ENCODE assay signal across 27 mouse cellular contexts in genomic region chr10:40130126-40130525, GRCm38 (mm10). TPM values are rescaled to one million over a fixed set of nuclear protein-coding genes. Genes with fewer than 3 reads are reported as not detected.
DNase-seq lines count a peak whose midpoint lies in the region; ATAC-seq and TF ChIP-seq lines count a peak whose summit lies in the region.
"Had no signal": no experiment of that assay in that cellular context is flagged by ENCODE, and none has a peak within 500 bp of the region (broad histone marks: within the 10 kb centered on the region; RNA-seq: fewer than 3 reads in every experiment).

No protein-coding gene starts in this region.

- H3K9ac ChIP-seq in intestine, embryonic 14.5 days (ENCODE audit: low read length) = no peak overlapping the region
- H3K9ac ChIP-seq in intestine, embryonic 15.5 days = no peak overlapping the region
- 0 out of 2 replicates have a peak overlapping the region, but pooled peaks have one; percentile 25 for H3K9ac ChIP-seq in liver, embryonic 11.5 days (ENCODE audit: low read depth, low read length)
- peak overlapping the region; percentile 41; the same call in 1 of the 2 replicates for H3K9ac ChIP-seq in liver, embryonic 16.5 days (ENCODE audit: low read depth, low read length)
- H3K9ac ChIP-seq: embryonic facial prominence, embryonic 15.5 days; forebrain, embryonic 12.5 days; heart, embryonic 15.5 days; limb, embryonic 13.5 days; lung, embryonic 14.5 days; midbrain, embryonic 12.5 days; neural tube, embryonic 13.5 days had no signal

- no peaks in the 10 kb centered on the region for H3K4me1 ChIP-seq in intestine, embryonic 14.5 days (replicated peaks; ENCODE audit: control insufficient read depth, insufficient read depth, low read length)
- H3K4me1 ChIP-seq in intestine, embryonic 15.5 days (replicated peaks) = no peaks in the 10 kb centered on the region
- H3K4me1 ChIP-seq in bone marrow macrophage, adult 2 months (ENCODE audit: control insufficient read depth, insufficient read depth, low read length) = peaks cover 58% of the 10 kb centered on the region
- peaks cover 40% of the 10 kb centered on the region for H3K4me1 ChIP-seq in liver, embryonic 11.5 days (replicated peaks; ENCODE audit: control insufficient read depth, insufficient read depth, low read length)
- H3K4me1 ChIP-seq in liver, embryonic 16.5 days (ENCODE audit: control insufficient read depth, low read depth, low read length) = peaks cover 79% of the 10 kb centered on the region
- H3K4me1 ChIP-seq: embryonic facial prominence, embryonic 15.5 days; forebrain, embryonic 12.5 days; limb, embryonic 13.5 days; midbrain, embryonic 12.5 days; neural tube, embryonic 13.5 days had no signal

- no peak for TF ChIP-seq POLR2A in bone marrow macrophage, adult 2 months (IDR thresholded peaks at IDR 0.05; ENCODE audit: borderline replicate concordance, low read depth, low read length)

- 82% methylated on average over 1 of the region's 1 CpGs for WGBS in intestine, embryonic 14.5 days
- WGBS in intestine, embryonic 15.5 days = 86% methylated on average over 1 of the region's 1 CpGs
- WGBS in liver, embryonic 11.5 days = 90% methylated on average over 1 of the region's 1 CpGs
- WGBS in liver, embryonic 16.5 days (ENCODE audit: insufficient replicate concordance) = 72% methylated on average over 1 of the region's 1 CpGs

- H3K27me3 ChIP-seq in intestine, embryonic 14.5 days (replicated peaks; ENCODE audit: control insufficient read depth, insufficient read depth, low read length) = no peaks in the 10 kb centered on the region
- H3K27me3 ChIP-seq in intestine, embryonic 15.5 days (replicated peaks) = no peaks in the 10 kb centered on the region
- no peaks in the 10 kb centered on the region for H3K27me3 ChIP-seq in liver, embryonic 11.5 days (replicated peaks; ENCODE audit: control insufficient read depth, insufficient read depth, low read length)
- no peaks in the 10 kb centered on the region for H3K27me3 ChIP-seq in liver, embryonic 16.5 days (ENCODE audit: control insufficient read depth, insufficient read depth, low read depth, low read length)
- H3K27me3 ChIP-seq: embryonic facial prominence, embryonic 15.5 days; forebrain, embryonic 12.5 days; heart, embryonic 15.5 days; limb, embryonic 13.5 days; neural tube, embryonic 13.5 days had no signal

- no peak overlapping the region for H3K4me3 ChIP-seq in intestine, embryonic 14.5 days (ENCODE audit: low read depth, low read length)
- no peak overlapping the region for H3K4me3 ChIP-seq in intestine, embryonic 15.5 days (replicated peaks)
- no peak overlapping the region for H3K4me3 ChIP-seq in bone marrow macrophage, adult 2 months (ENCODE audit: insufficient read depth, low read length)
- H3K4me3 ChIP-seq in liver, embryonic 11.5 days (ENCODE audit: low read depth, low read length) = no peak overlapping the region
- H3K4me3 ChIP-seq in liver, embryonic 16.5 days (ENCODE audit: low read depth, low read length) = no peak overlapping the region
- H3K4me3 ChIP-seq: embryonic facial prominence, embryonic 10.5 days; embryonic facial prominence, embryonic 15.5 days; forebrain, embryonic 12.5 days; heart, adult 2 months; heart, embryonic 15.5 days; limb, embryonic 13.5 days; midbrain, embryonic 12.5 days; neural tube, embryonic 13.5 days had no signal

- no peak for TF ChIP-seq CTCF in bone marrow macrophage, adult 2 months (IDR thresholded peaks at IDR 0.05; ENCODE audit: low read depth, low read length)

- no peak overlapping the region for H3K27ac ChIP-seq in intestine, embryonic 14.5 days (ENCODE audit: low read depth)
- no peak overlapping the region for H3K27ac ChIP-seq in intestine, embryonic 15.5 days
- peak overlapping the region; percentile 81 for H3K27ac ChIP-seq in bone marrow macrophage, adult 2 months (ENCODE audit: insufficient read depth, low read depth, low read length)
- peak overlapping the region; percentile 38; the same call in 1 of the 2 replicates for H3K27ac ChIP-seq in liver, embryonic 11.5 days (ENCODE audit: low read depth, low read length)
- peak overlapping the region; percentile 75 for H3K27ac ChIP-seq in liver, embryonic 16.5 days (ENCODE audit: low read length)
- H3K27ac ChIP-seq: embryonic facial prominence, embryonic 10.5 days; embryonic facial prominence, embryonic 15.5 days; forebrain, embryonic 12.5 days; heart, adult 2 months; heart, embryonic 15.5 days; limb, embryonic 13.5 days; midbrain, embryonic 12.5 days; neural tube, embryonic 13.5 days; stomach, postnatal 0 days had no signal

- ATAC-seq in intestine, embryonic 14.5 days (replicated peaks; ENCODE audit: low FRiP score, low TSS enrichment, low read depth) = no peak
- no peak for ATAC-seq in intestine, embryonic 15.5 days
- no peak for ATAC-seq in liver, embryonic 11.5 days (replicated peaks; ENCODE audit: low FRiP score)
- ATAC-seq in liver, embryonic 16.5 days (ENCODE audit: low read depth) = no peak
- ATAC-seq: hindbrain, embryonic 16.5 days; intestine, embryonic 16.5 days had no signal

- no peak overlapping the region for H3K4me2 ChIP-seq in intestine, embryonic 14.5 days (ENCODE audit: low read length)
- no peak overlapping the region for H3K4me2 ChIP-seq in intestine, embryonic 15.5 days (replicated peaks)
- no peak overlapping the region for H3K4me2 ChIP-seq in liver, embryonic 11.5 days
- no peak overlapping the region for H3K4me2 ChIP-seq in liver, embryonic 16.5 days (ENCODE audit: low read depth, low read length)
- H3K4me2 ChIP-seq: embryonic facial prominence, embryonic 15.5 days; forebrain, embryonic 12.5 days; heart, embryonic 15.5 days; limb, embryonic 13.5 days; lung, embryonic 14.5 days; midbrain, embryonic 12.5 days; neural tube, embryonic 13.5 days had no signal

- no peaks in the 10 kb centered on the region for H3K36me3 ChIP-seq in intestine, embryonic 14.5 days (ENCODE audit: control insufficient read depth, insufficient read depth, low read length)
- no peaks in the 10 kb centered on the region for H3K36me3 ChIP-seq in intestine, embryonic 15.5 days
- H3K36me3 ChIP-seq in liver, embryonic 11.5 days (ENCODE audit: control insufficient read depth, insufficient read depth, low read length) = no peaks in the 10 kb centered on the region
- 0 out of 2 replicates have a peak, but pooled peaks cover 2% of the 10 kb centered on the region for H3K36me3 ChIP-seq in liver, embryonic 16.5 days (ENCODE audit: control insufficient read depth, insufficient read depth)
- H3K36me3 ChIP-seq: embryonic facial prominence, embryonic 10.5 days; embryonic facial prominence, embryonic 15.5 days; forebrain, embryonic 12.5 days; heart, embryonic 15.5 days; limb, embryonic 13.5 days; midbrain, embryonic 12.5 days; neural tube, embryonic 13.5 days had no signal

- no peaks in the 10 kb centered on the region for H3K9me3 ChIP-seq in intestine, embryonic 14.5 days (ENCODE audit: control insufficient read depth, low read length)
- no peaks in the 10 kb centered on the region for H3K9me3 ChIP-seq in intestine, embryonic 15.5 days
- H3K9me3 ChIP-seq in liver, embryonic 11.5 days (ENCODE audit: control insufficient read depth, low read length) = no peaks in the 10 kb centered on the region
- H3K9me3 ChIP-seq in liver, embryonic 16.5 days (replicated peaks; ENCODE audit: control insufficient read depth, low read length) = no peaks in the 10 kb centered on the region
- H3K9me3 ChIP-seq: embryonic facial prominence, embryonic 10.5 days; embryonic facial prominence, embryonic 15.5 days; forebrain, embryonic 12.5 days; heart, embryonic 15.5 days; limb, embryonic 13.5 days; midbrain, embryonic 12.5 days; neural tube, embryonic 13.5 days had no signal

- DNase-seq in intestine, embryonic 14.5 days (ENCODE audit: low spot score) = peak; percentile 33
- DNase-seq in liver, embryonic 11.5 days (ENCODE audit: low spot score) = no peak
- DNase-seq in B cell, adult 2 months = no peak
- no peak for DNase-seq in layer of hippocampus, postnatal 14 days (ENCODE audit: low spot score in 2 of 2)
- DNase-seq: adrenal gland, postnatal 25 days; cerebellum, adult 8-10 months; cerebellum, postnatal 25 days; gastrocnemius, postnatal 25 days; heart, adult 2 months; kidney, adult 8-10 months; kidney, postnatal 10 days; lung, embryonic 14.5 days; lung, postnatal 14 days; right cerebral cortex, postnatal 4 days had no signal

RNA-seq across cellular contexts. Expression of gene Slc16a10, which starts 11.9 kb away (rescaled TPM):
- polyA plus RNA-seq in intestine, embryonic 14.5 days (2014; fragmentation: Nextera tagmentation; extraction: Ambion mirVana) = 26.2 and 26.6 TPM in 2 replicates
- polyA plus RNA-seq in intestine, embryonic 15.5 days (2015; fragmentation: Nextera tagmentation; extraction: Ambion mirVana) = 36.1 and 37.4 TPM in 2 replicates
- 59.0 and 61.3 TPM in 2 replicates for polyA plus RNA-seq in bone marrow macrophage, adult 2 months (2012; ENCODE audit: insufficient read depth, insufficient read length, missing spikeins)
- 46.9 and 49.2 TPM in 2 replicates for polyA plus RNA-seq in liver, embryonic 11.5 days (2014; fragmentation: Nextera tagmentation; extraction: Ambion mirVana)
- 73.1 and 75.2 TPM in 2 replicates for polyA plus RNA-seq in liver, embryonic 16.5 days (2015; fragmentation: Nextera tagmentation; extraction: Ambion mirVana)
- 1 to 10 TPM; 1.4 to 1.8 TPM for total RNA-seq in layer of hippocampus, postnatal 14 days (2021)

Comparison
In these comparisons a context has a peak if more than half of its experiments do, and no peak if none do; other contexts are left out.
1. H3K27ac ChIP-seq: peak in bone marrow macrophage, adult 2 months (single experiment), liver, embryonic 11.5 days (single experiment) and liver, embryonic 16.5 days (single experiment); none in intestine, embryonic 14.5 days (single experiment) and intestine, embryonic 15.5 days (single experiment).
2. H3K9ac ChIP-seq: peak in liver, embryonic 11.5 days (single experiment) and liver, embryonic 16.5 days (single experiment); none in intestine, embryonic 14.5 days (single experiment) and intestine, embryonic 15.5 days (single experiment).